Mouse (Mus musculus): ENCODE data around the gene Dock7. TPM values are rescaled to one million over a fixed set of nuclear protein-coding genes. Genes with fewer than 3 reads are reported as not detected.

The Dock7 gene
- 23.1 and 24.5 TPM in 2 replicates for polyA plus RNA-seq (2015; fragmentation: Nextera tagmentation; extraction: Ambion mirVana)

- peak; percentile 71 for ATAC-seq (ENCODE audit: extremely low read depth, insufficient number of reproducible peaks, low FRiP score, low TSS enrichment)
- Histone ChIP-seq H3K4me2 (peak within 1 kb of the TSS; percentile 86), H3K27me3 (replicated peaks) (no peaks in the 10 kb centered on the region), H3K4me1 (peaks cover 44% of the 10 kb centered on the region), H3K9me3 (no peaks in the 10 kb centered on the region), H3K4me3 (peak within 1 kb of the TSS; percentile 94), H3K9ac (peak within 1 kb of the TSS; percentile 98), H3K27ac (replicated peaks) (peak within 1 kb of the TSS; percentile 63), H3K36me3 (no peaks in the 10 kb centered on the region)
- WGBS: under 1% methylated on average over 103 of the region's 117 CpGs
These were observed at the start of gene Dock7 for GRCm38 (mm10) chr4:99120211-99121122. TSS of gene Dock7 (minus strand) at chr4:99120915.

- Histone ChIP-seq H3K4me1 (no peaks in the 10 kb centered on the region), H3K9ac (no peak overlapping the region), H3K4me3 (no peak overlapping the region), H3K27me3 (replicated peaks) (0 out of 2 replicates have a peak, but pooled peaks cover 3% of the 10 kb centered on the region), H3K9me3 (no peaks in the 10 kb centered on the region), H3K36me3 (no peaks in the 10 kb centered on the region), H3K27ac (replicated peaks) (no peak overlapping the region), H3K4me2 (no peak overlapping the region)
- WGBS: 83% methylated on average over 5 of the region's 5 CpGs
- ATAC-seq (ENCODE audit: extremely low read depth, insufficient number of reproducible peaks, low FRiP score, low TSS enrichment): no peak
These were observed 48.2 kb upstream of the Dock7 start for GRCm38 (mm10) chr4:99168869-99169268.

- no peak overlapping the region for H3K27ac ChIP-seq (replicated peaks)
- H3K4me3 ChIP-seq: no peak overlapping the region
- no peaks in the 10 kb centered on the region for H3K9me3 ChIP-seq
- H3K36me3 ChIP-seq: no peaks in the 10 kb centered on the region
- H3K9ac ChIP-seq: no peak overlapping the region
- no peak for ATAC-seq (ENCODE audit: extremely low read depth, insufficient number of reproducible peaks, low FRiP score, low TSS enrichment)
- no peak overlapping the region for H3K4me2 ChIP-seq
- 19% methylated on average over 4 of the region's 4 CpGs for WGBS
- H3K27me3 ChIP-seq (replicated peaks): 0 out of 2 replicates have a peak, but pooled peaks cover 3% of the 10 kb centered on the region
- H3K4me1 ChIP-seq: peaks cover 16% of the 10 kb centered on the region
These were observed 42.8 kb upstream of the Dock7 start for GRCm38 (mm10) chr4:99163547-99163946.

- Histone ChIP-seq H3K9me3 (no peaks in the 10 kb centered on the region), H3K27me3 (replicated peaks) (0 out of 2 replicates have a peak, but pooled peaks cover 3% of the 10 kb centered on the region), H3K4me1 (peaks cover 16% of the 10 kb centered on the region), H3K27ac (replicated peaks) (no peak overlapping the region), H3K4me3 (no peak overlapping the region), H3K36me3 (no peaks in the 10 kb centered on the region), H3K9ac (no peak overlapping the region), H3K4me2 (peak overlapping the region; percentile 22; the same call in 1 of the 2 replicates)
- no peak for ATAC-seq (ENCODE audit: extremely low read depth, insufficient number of reproducible peaks, low FRiP score, low TSS enrichment)
- 50% methylated on average over 9 of the region's 9 CpGs for WGBS
These were observed 42.3 kb upstream of the Dock7 start for GRCm38 (mm10) chr4:99163001-99163400.

- Histone ChIP-seq H3K36me3 (no peaks in the 10 kb centered on the region), H3K9ac (peak overlapping the region; percentile 4; the same call in 1 of the 2 replicates), H3K27me3 (replicated peaks) (no peaks in the 10 kb centered on the region), H3K9me3 (no peaks in the 10 kb centered on the region), H3K4me3 (no peak overlapping the region), H3K27ac (replicated peaks) (peak overlapping the region; percentile 51; the same call in 1 of the 2 replicates), H3K4me1 (peaks cover 18% of the 10 kb centered on the region), H3K4me2 (peak overlapping the region; percentile 25; the same call in 1 of the 2 replicates)
- ATAC-seq (ENCODE audit: extremely low read depth, insufficient number of reproducible peaks, low FRiP score, low TSS enrichment): no peak
- 26% methylated on average over 6 of the region's 6 CpGs for WGBS
These were observed 40.8 kb upstream of the Dock7 start for GRCm38 (mm10) chr4:99161457-99161971.

GRCm38 (mm10) chr4:99160899-99161298 lies 40.2 kb upstream of the Dock7 start:
- WGBS: 67% methylated on average over 5 of the region's 5 CpGs
- no peak overlapping the region for H3K4me3 ChIP-seq
- no peak for ATAC-seq (ENCODE audit: extremely low read depth, insufficient number of reproducible peaks, low FRiP score, low TSS enrichment)
- H3K9ac ChIP-seq: no peak overlapping the region
- no peak overlapping the region for H3K27ac ChIP-seq (replicated peaks)
- H3K36me3 ChIP-seq: no peaks in the 10 kb centered on the region
- no peak overlapping the region for H3K4me2 ChIP-seq
- no peaks in the 10 kb centered on the region for H3K27me3 ChIP-seq (replicated peaks)
- no peaks in the 10 kb centered on the region for H3K9me3 ChIP-seq
- peaks cover 18% of the 10 kb centered on the region for H3K4me1 ChIP-seq

- no peaks in the 10 kb centered on the region for H3K27me3 ChIP-seq (replicated peaks)
- 26% methylated on average over 3 of the region's 3 CpGs for WGBS
- no peak overlapping the region for H3K9ac ChIP-seq
- no peak overlapping the region for H3K27ac ChIP-seq (replicated peaks)
- H3K9me3 ChIP-seq: no peaks in the 10 kb centered on the region
- H3K4me2 ChIP-seq: no peak overlapping the region
- H3K4me1 ChIP-seq: peaks cover 18% of the 10 kb centered on the region
- no peaks in the 10 kb centered on the region for H3K36me3 ChIP-seq
- no peak for ATAC-seq (ENCODE audit: extremely low read depth, insufficient number of reproducible peaks, low FRiP score, low TSS enrichment)
- H3K4me3 ChIP-seq: no peak overlapping the region
These were observed 39.7 kb upstream of the Dock7 start for GRCm38 (mm10) chr4:99160414-99160813.

GRCm38 (mm10) chr4:99158495-99158894 lies 37.8 kb upstream of the Dock7 start:
- Histone ChIP-seq H3K27me3 (replicated peaks) (peaks cover 11% of the 10 kb centered on the region; the same call in 1 of the 2 replicates), H3K4me1 (peaks cover 16% of the 10 kb centered on the region), H3K9me3 (no peaks in the 10 kb centered on the region), H3K9ac (no peak overlapping the region), H3K4me3 (no peak overlapping the region), H3K36me3 (no peaks in the 10 kb centered on the region), H3K27ac (replicated peaks) (no peak overlapping the region), H3K4me2 (no peak overlapping the region)
- no peak for ATAC-seq (ENCODE audit: extremely low read depth, insufficient number of reproducible peaks, low FRiP score, low TSS enrichment)
- WGBS: 80% methylated on average over 5 of the region's 5 CpGs

- no peaks in the 10 kb centered on the region for H3K36me3 ChIP-seq
- H3K27ac ChIP-seq (replicated peaks): no peak overlapping the region
- H3K4me2 ChIP-seq: no peak overlapping the region
- H3K27me3 ChIP-seq (replicated peaks): peaks cover 13% of the 10 kb centered on the region; the same call in 1 of the 2 replicates
- no peak for ATAC-seq (ENCODE audit: extremely low read depth, insufficient number of reproducible peaks, low FRiP score, low TSS enrichment)
- peaks cover 7% of the 10 kb centered on the region for H3K4me1 ChIP-seq
- 53% methylated on average over 11 of the region's 11 CpGs for WGBS
- no peak overlapping the region for H3K4me3 ChIP-seq
- no peak overlapping the region for H3K9ac ChIP-seq
- H3K9me3 ChIP-seq: no peaks in the 10 kb centered on the region
These were observed 36.1 kb upstream of the Dock7 start for GRCm38 (mm10) chr4:99156641-99157307.

GRCm38 (mm10) chr4:99151885-99152558 lies 31.3 kb upstream of the Dock7 start:
- no peak for ATAC-seq (ENCODE audit: extremely low read depth, insufficient number of reproducible peaks, low FRiP score, low TSS enrichment)
- H3K36me3 ChIP-seq: no peaks in the 10 kb centered on the region
- 61% methylated on average over 4 of the region's 4 CpGs for WGBS

More at GRCm38 (mm10) chr4:99151885-99152558, 31.3 kb upstream of the Dock7 start:
- H3K9ac ChIP-seq: no peak overlapping the region
- no peak overlapping the region for H3K4me2 ChIP-seq
- no peak overlapping the region for H3K27ac ChIP-seq (replicated peaks)
- no peak overlapping the region for H3K4me3 ChIP-seq
- H3K27me3 ChIP-seq (replicated peaks): peaks cover 19% of the 10 kb centered on the region; the same call in 1 of the 2 replicates
- H3K9me3 ChIP-seq: no peaks in the 10 kb centered on the region
- 0 out of 2 replicates have a peak, but pooled peaks cover 2% of the 10 kb centered on the region for H3K4me1 ChIP-seq
